Mouse (Mus musculus): Measurements from ENCODE around the gene Klf4.

- TF ChIP-seq CTCF (IDR thresholded peaks at IDR 0.05; ENCODE audit: borderline replicate concordance, insufficient read depth, low read depth, low read length) (no peak), POLR2A (IDR thresholded peaks at IDR 0.05; ENCODE audit: borderline replicate concordance, insufficient read depth, low read length) (no peak)
Observed at GRCm38 (mm10) chr4:55567575-55567974, 35.3 kb upstream of the Klf4 start.
